Mouse (Mus musculus) intestine, postnatal 0 days (tissue): ENCODE results near the gene Mcm6. TPM values are rescaled to one million over a fixed set of nuclear protein-coding genes. Genes with fewer than 3 reads are reported as not detected.

Source experiments
- ATAC-seq: fragments of 200-750 bp; cut with Nextera tagmentation; 2 replicates; pipeline ENCODE4 v1.8.0; 2017; ENCODE audit warnings: mild to moderate bottlenecking, moderate TSS enrichment, moderate library complexity
- H3K27ac ChIP-seq: fragments of 300-500 bp; sonication (generic); 2 replicates; pipeline ENCODE4 v1.5.1; 2014; ENCODE audit warnings: mild to moderate bottlenecking, low read depth, low read length, moderate library complexity
- H3K27me3 ChIP-seq: fragments of 300-500 bp; sonication (generic); replicated peaks from 2 replicates; pipeline ENCODE4 v1.6.1; 2014; ENCODE audit warnings: low read length, mixed read lengths; ENCODE audit not compliant: control insufficient read depth, insufficient read depth
- H3K36me3 ChIP-seq: fragments of 300-500 bp; sonication (generic); 2 replicates; pipeline ENCODE4 v1.6.1; 2014; ENCODE audit warnings: mild to moderate bottlenecking, moderate library complexity; ENCODE audit not compliant: control insufficient read depth, insufficient read depth
- H3K4me1 ChIP-seq: fragments of 300-500 bp; sonication (generic); replicated peaks from 2 replicates; pipeline ENCODE4 v1.6.1; 2014; ENCODE audit warnings: antibody characterized with exemption, low read length, mixed read lengths; ENCODE audit not compliant: control insufficient read depth, insufficient read depth
- H3K4me2 ChIP-seq: fragments of 300-500 bp; sonication (generic); replicated peaks from 2 replicates; pipeline ENCODE4 v1.6.1; 2014; ENCODE audit warnings: low read depth, mild to moderate bottlenecking, moderate library complexity
- H3K4me3 ChIP-seq: fragments of 300-500 bp; sonication (generic); 2 replicates; pipeline ENCODE4 v1.5.1; 2014; ENCODE audit warnings: low read depth, low read length
- H3K9ac ChIP-seq: fragments of 300-500 bp; sonication (generic); 2 replicates; pipeline ENCODE4 v1.6.1; 2014; ENCODE audit warnings: mild to moderate bottlenecking, low read depth, low read length
- H3K9me3 ChIP-seq: fragments of 300-500 bp; sonication (generic); 2 replicates; pipeline ENCODE4 v1.6.1; 2016; ENCODE audit warnings: mixed run types; ENCODE audit not compliant: control insufficient read depth
- CTCF ChIP-seq: sonication (generic); IDR thresholded peaks from 2 replicates; pipeline ENCODE4 v1.5.1; 2016; ENCODE audit warnings: low read depth, mild to moderate bottlenecking, control low read depth, antibody characterized with exemption, moderate library complexity
- WGBS: fragments of 180-500 bp; shearing (Covaris S2); extraction: QIAGEN DNeasy Blood & Tissue Kit; methylation state at CpG from one replicate; pipeline ENCODE4 v1.1.7; 2014; 5-methylcytosine and 5-hydroxymethylcytosine counted together
- polyA plus RNA-seq: library from polyadenylated mRNA; unstranded; fragments of >200 nt; fragmentation: Nextera tagmentation; extraction: Ambion mirVana; gene quantifications from 2 replicates; pipeline ENCODE4 v1.2.1, GENCODE M21; 2015

Mcm6 gene
- polyA plus RNA-seq, 1 experiment from 2014 or later: 56.7 TPM

DNA sequence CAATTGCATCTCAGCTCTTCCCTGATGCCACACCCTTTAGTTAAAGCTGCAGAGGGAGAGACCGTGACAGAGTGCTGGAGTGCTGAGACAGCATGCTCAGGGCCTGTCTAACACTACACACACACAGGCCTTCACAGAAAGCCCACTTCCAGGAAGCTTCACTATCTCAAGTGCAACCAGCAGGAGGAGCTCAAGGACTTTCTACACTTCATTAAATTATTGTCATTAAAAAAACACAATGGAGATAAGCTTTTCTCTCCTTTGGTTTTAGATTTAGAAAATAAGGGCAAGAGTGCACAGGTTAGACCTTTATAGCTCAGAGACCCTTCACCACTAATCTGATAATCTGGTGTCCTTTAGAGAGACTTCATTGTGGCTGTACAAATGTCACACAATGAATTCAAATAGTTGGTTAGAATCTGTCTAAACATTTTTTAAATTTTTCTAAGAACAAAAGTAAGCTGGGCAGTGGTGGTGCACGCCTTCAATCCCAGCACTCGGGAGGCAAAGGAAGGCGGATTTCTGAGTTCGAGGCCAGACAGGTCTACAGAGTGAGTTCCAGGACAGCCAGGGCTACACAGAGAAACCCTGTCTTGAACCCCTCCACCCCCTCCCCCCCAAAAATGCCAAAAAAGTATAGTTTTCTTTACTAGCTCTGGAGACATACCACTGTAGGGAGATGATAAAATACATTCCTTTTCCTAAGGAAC is 9.4 kb upstream of the Mcm6 start:
- no peak for ATAC-seq
- no peak overlapping the region for H3K4me3 ChIP-seq
- TF ChIP-seq CTCF: peak; percentile 83
- peaks cover 27% of the 10 kb centered on the region for H3K36me3 ChIP-seq
- no peaks in the 10 kb centered on the region for H3K4me1 ChIP-seq
- H3K27ac ChIP-seq: no peak overlapping the region
- H3K9ac ChIP-seq: no peak overlapping the region
- no peaks in the 10 kb centered on the region for H3K9me3 ChIP-seq
- WGBS: 66% methylated on average over 5 of the region's 5 CpGs
- no peak overlapping the region for H3K4me2 ChIP-seq
- H3K27me3 ChIP-seq: no peaks in the 10 kb centered on the region

- Histone ChIP-seq H3K9ac (no peak overlapping the region), H3K36me3 (peaks cover 24% of the 10 kb centered on the region), H3K4me2 (0 out of 2 replicates have a peak overlapping the region, but pooled peaks have one; percentile 82), H3K27ac (no peak overlapping the region), H3K4me3 (no peak overlapping the region), H3K4me1 (no peaks in the 10 kb centered on the region; the same call in 1 of the 2 replicates), H3K9me3 (no peaks in the 10 kb centered on the region), H3K27me3 (no peaks in the 10 kb centered on the region)
- no peak for ATAC-seq
- TF ChIP-seq CTCF: no peak
- 75% methylated on average over 2 of the region's 2 CpGs for WGBS
Observed at GRCm38 (mm10) chr1:128360601-128361000, 1.1 kb upstream of the Mcm6 start.

DNA sequence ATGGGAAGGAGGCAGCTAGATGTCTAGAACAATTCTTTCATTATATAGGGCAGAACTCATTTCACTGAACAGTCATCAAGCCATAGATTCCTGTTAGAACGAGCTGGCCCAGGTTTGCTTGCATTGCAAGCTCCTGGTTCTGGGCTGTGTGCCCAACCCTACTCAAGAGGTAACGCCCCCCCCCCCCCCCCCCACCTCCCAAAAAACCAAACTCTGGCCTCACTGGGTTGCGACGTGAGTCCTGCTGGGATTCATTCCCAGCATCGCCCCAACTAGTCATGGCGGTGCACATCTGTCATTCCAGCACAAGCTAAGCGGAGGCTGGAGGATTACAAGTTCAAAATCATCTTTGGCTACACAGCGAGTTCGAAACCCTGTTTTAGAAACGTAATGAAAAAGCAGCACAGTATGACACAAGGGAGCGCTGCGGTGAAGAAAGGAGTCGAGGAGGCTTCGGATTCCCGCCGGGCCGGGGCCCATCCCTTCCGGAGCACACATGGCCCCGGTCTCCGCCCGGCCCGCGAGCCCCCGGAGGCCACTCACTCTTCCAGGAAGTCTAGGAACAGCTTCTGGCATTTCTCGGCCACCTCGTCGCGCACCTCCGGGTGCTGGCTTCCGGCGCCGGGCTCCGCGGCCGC is 429 bp downstream of the Mcm6 start:
- peak overlapping the region; percentile 71 for H3K27ac ChIP-seq
- peak overlapping the region; percentile 75 for H3K9ac ChIP-seq
- peak overlapping the region; percentile 82 for H3K4me2 ChIP-seq
- H3K27me3 ChIP-seq: no peaks in the 10 kb centered on the region
- 2% methylated on average over 35 of the region's 35 CpGs for WGBS
- peak; percentile 45 for TF ChIP-seq CTCF
- H3K36me3 ChIP-seq: peaks cover 20% of the 10 kb centered on the region
- H3K4me1 ChIP-seq: no peaks in the 10 kb centered on the region; the same call in 1 of the 2 replicates
- ATAC-seq: peak; percentile 77
- no peaks in the 10 kb centered on the region for H3K9me3 ChIP-seq
- peak overlapping the region; percentile 88 for H3K4me3 ChIP-seq

DNA sequence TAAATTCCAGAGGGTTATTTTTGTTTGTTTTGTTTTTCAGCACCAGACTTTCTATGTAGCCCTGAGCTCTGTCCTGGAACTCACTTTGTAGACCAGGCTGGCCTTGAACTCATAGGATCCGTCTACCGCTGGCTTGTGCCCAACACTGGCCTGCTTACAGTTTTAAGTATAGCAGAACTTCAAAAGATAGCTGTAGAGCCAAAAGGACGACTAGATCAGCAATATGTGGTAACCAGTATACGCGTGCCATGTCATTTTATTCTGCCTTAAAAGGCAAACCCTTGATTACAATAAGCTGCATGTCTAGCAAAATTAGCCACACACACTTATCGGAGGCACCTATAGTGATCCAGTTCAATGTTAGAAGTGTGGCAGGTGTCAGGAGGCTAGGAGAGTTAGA is 1.2 kb downstream of the Mcm6 start:
- H3K9ac ChIP-seq: peak overlapping the region; percentile 75
- WGBS: 34% methylated on average over 6 of the region's 6 CpGs
- no peak overlapping the region for H3K27ac ChIP-seq
- H3K27me3 ChIP-seq: no peaks in the 10 kb centered on the region
- no peaks in the 10 kb centered on the region for H3K9me3 ChIP-seq
- H3K4me2 ChIP-seq: peak overlapping the region; percentile 82
- H3K36me3 ChIP-seq: peaks cover 17% of the 10 kb centered on the region
- ATAC-seq: no peak
- H3K4me3 ChIP-seq: peak overlapping the region; percentile 88
- no peaks in the 10 kb centered on the region; the same call in 1 of the 2 replicates for H3K4me1 ChIP-seq
- no peak for TF ChIP-seq CTCF

DNA sequence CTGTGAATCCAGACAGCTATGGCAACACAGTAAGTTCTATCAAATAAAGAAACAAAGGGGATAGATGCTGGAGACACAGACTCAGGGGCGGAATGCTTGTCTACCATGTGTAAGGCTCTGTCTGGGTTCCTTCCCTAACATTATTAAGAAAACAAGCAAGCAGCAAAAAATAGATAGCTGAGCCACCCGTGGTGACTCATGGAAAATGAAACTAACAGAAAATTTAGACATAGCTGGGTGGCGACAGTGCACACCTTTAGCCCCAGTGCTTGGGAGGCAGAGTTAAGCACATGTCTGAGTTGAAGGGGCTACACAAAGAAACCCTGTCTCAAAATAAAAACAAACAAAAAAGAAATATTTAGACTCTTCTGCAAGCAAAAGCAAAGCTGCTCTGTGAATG is 2.0 kb downstream of the Mcm6 start:
- ATAC-seq: no peak

DNA sequence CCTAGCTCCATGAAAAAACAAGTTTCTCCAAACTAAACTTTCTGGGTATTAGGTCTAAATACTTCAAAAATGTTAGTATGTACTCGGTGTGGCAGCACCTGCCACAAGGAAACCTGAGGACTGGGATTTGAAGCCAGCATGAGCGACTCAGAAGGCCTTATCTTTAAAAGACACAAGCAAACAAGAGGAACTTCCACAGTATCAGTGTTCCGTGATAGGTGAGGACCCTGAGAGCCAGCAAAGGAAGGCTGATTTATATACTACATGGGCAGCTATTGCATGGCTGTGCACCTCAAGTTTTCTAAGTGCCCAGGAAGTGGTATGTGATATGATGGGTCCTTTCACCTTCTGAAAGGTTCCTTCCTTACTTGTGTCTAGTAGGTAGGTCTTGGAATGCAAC is 6.4 kb downstream of the Mcm6 start:
- Histone ChIP-seq H3K4me3 (no peak overlapping the region), H3K36me3 (peaks cover 34% of the 10 kb centered on the region), H3K9ac (no peak overlapping the region), H3K4me2 (no peak overlapping the region), H3K27ac (no peak overlapping the region), H3K27me3 (no peaks in the 10 kb centered on the region), H3K9me3 (no peaks in the 10 kb centered on the region), H3K4me1 (no peaks in the 10 kb centered on the region; the same call in 1 of the 2 replicates)
- 55% methylated on average over 3 of the region's 3 CpGs for WGBS
- ATAC-seq: no peak
- no peak for TF ChIP-seq CTCF

More for the DNA sequence above, 2.0 kb downstream of the Mcm6 start:
- H3K9ac ChIP-seq: no peak overlapping the region
- H3K36me3 ChIP-seq: peaks cover 11% of the 10 kb centered on the region
- peak overlapping the region; percentile 82 for H3K4me2 ChIP-seq
- no peak overlapping the region for H3K27ac ChIP-seq
- H3K4me3 ChIP-seq: 0 out of 2 replicates have a peak overlapping the region, but pooled peaks have one; percentile 88
- no peaks in the 10 kb centered on the region for H3K27me3 ChIP-seq
- H3K9me3 ChIP-seq: no peaks in the 10 kb centered on the region
- TF ChIP-seq CTCF: no peak
- H3K4me1 ChIP-seq: no peaks in the 10 kb centered on the region; the same call in 1 of the 2 replicates
- 26% methylated on average over 3 of the region's 3 CpGs for WGBS
